Mouse (Mus musculus): Measurements from ENCODE around the gene B4galnt3.
A peak's percentile ranks its signal among the peaks of the same experiment; 100 is the strongest.
"Not testable (repeated sequence)": the region's sequence is repeated elsewhere in the genome, so short reads cannot be mapped to it uniquely, and the experiment has no call there.

The B4galnt3 gene

DNA sequence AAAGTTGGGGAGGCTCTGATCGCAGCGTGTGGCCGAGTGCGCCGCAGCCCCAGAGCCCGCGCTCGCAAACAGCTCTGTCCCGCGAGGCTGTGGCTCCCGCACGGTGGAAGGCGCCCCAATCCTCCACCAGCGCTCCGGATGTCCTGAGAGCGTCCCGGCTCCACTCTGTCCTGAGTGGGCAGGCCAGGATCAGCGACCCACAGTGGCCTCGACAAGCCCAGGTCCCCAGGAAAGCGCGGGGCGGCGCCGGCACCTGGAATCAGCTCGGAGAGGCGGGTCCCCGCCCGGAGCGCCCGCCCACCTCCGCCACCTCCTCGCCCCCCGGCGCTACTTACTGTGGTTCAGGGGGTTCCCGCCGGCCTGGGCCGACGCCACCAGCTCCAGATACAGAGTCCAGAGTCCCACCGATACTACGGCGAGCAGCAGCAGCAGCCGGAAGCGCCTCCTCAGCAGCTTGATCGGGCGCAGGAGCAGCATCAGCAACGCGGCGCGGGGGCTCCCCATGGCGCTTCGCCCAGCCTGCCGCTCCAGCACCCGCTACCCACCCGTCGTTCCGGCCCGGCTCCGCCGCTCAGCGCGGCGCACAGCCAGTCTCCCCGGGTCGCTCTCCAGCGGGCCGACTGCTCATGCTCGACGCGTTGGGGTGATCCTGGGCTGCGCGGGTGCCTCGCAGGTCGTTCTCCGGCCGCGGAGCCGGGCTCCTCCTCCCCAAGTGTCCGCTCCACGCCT, at the start of gene B4galnt3, which contains the start of gene D330020A13Rik:
Gene B4galnt3, minus strand, starts transcription at position 504 of the 729 bp plus-strand sequence.
Gene D330020A13Rik, plus strand, starts transcription at position 309 of the 729 bp plus-strand sequence.
- no peak for DNase-seq (ENCODE audit: low spot score)

DNA sequence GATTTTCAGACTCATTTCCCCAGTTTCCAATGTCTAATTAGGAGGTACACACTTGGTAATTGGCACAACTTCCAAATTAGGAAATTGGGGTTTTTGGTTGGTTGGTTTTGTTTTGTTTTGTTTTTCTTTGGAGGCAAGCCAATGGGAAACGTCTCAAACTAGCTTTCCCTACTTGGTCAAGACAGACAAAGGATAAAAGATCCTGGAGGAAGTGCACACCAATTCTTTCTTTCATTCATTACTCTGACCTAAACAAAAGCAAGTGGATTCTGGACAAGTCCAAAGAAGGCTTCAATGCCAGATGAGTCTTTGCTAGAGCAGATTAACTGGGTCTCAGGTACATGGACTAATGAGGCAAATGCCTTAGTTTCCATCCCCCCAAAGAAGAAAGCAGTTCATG, 49.6 kb upstream of the B4galnt3 start:
- DNase-seq (ENCODE audit: low spot score) = no peak

DNA sequence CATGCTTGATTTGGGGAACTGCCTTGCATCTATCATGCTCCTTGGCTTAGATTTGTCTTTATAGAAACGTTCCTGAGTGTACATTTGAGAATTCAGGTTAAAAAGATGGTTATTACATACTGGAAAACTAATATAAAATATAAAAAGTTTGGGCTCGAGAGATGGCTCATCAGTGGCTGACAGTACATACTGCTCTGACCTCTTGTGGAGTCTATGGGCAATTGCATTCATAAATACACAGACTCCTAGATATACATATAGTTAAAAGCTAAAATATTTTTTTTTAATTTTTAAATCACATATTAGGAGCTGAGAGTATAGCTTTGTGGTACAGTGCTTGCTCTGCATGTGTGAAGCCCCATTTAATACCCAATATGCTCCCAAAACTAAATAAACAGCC, 38.0 kb upstream of the B4galnt3 start:
- no peak for DNase-seq (ENCODE audit: low spot score)

DNA sequence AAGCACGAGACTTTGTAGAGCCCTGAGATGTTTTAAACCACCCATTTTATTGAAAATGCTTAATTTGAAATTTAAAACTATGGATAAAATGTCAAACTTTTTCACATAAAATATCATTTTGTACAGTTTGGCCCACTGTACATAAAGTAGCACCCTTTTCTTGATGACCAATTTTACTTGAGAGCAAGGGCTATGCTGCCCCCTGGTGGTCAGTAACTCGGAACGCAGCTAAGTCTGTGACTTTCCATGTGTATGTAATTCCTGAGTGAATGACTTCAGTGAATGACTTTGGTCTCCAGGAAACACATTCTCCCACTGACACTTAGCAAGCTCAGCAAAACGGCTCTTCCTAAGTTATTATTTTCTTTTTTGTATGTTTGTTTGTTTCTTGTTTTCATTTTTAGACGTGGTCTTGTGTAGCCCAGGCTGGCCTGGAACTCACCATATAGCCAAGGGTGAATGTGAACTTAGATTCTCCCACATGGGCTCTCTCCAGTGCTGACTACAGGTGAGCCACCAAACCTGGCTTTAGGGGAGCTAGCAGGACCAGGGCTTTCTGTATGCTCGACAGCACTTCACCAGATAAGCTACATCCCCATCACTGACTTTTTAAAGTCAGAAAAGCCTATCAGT, 30.1 kb upstream of the B4galnt3 start:
- DNase-seq (ENCODE audit: low spot score) = peak; percentile 37

DNA sequence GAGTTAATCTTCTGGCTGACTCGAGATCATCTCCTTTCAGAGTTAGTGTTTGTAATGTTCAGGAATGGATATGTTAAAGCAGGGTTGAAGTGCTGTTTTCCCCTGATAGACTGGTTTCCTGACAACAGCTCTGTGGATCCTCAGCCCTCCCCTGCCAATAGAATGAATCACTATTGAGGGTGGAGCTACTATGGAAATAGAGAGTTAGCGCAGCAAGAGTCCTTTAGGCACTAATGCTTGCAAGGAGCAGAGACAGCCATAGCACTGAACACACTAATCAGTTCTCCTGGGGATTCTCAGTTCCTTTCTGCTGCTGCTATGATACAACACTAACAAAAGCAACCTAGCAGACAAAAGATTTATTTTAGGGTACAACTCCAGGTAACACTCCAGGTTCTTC, 26.0 kb upstream of the B4galnt3 start:
- no peak for DNase-seq (ENCODE audit: low spot score)

DNA sequence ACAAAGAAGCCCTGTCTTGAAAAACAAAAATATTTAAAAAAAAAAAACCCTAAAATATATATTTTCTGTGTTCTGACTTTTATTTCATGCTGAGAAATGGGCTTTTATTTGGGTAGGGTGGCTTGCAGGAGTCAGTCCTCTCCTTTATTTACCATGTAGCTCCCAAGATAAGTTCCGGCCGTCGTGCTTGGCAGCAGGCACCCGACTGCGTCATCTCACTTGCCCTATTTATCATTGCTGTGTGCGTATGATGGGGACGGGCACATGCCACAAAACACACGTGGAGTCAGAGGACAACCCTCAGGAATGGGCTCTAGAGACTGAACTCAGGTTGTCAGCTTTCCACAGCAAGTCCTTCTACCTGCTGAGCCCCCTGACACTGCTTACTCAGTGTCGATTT, 24.8 kb upstream of the B4galnt3 start:
- DNase-seq (ENCODE audit: low spot score) = no peak

DNA sequence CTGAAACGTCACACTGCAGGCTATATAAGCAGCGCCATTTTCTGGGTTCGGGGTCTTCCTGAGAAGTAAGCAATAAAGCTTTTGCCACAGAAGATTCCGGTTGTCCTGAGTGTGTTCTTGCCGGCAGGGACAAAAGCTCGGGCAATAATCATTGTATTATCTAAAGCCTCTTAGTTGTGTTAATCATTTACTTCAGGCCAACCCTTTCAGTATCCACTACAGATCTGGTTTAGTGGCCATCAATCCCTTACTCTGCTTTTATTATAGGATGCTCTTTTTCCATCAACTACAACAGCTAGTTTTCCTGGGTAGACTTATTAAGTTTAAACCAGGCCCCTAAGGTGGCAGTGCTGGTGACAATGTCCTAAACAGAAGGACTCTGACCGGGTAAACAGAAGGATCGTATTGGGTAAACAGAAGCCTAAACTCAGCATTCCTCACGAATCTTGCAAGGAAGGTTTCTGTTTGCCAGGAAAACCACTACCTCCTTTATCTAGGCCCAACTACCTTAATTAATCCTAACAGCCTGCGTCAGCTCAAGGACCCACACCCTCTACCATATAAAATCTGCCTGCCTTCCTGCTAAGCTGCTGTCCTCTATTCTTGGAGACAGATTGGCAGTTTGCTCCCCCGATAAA, 24.1 kb upstream of the B4galnt3 start:
- DNase-seq (ENCODE audit: low spot score) = no peak

DNA sequence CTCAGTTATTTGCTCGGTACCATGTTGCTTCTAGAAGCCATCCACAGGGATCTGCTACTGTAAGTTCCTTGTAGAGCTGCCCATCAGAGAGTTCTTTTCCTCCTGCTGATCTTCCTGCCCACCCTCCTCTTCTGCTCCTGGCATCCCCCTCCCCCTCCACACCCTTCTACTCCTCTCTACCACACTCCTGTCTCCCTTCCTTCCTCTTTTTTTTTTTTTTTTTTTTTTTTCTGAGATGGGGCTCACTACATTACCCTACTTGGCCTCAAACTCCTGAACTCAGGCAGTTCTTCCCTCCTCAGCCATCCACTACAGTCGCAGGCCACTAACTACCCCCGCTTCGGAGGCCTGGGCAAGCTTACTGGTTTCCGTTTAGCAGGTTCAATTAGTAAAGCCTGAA, 18.1 kb upstream of the B4galnt3 start:
- DNase-seq (ENCODE audit: low spot score) = no peak

DNA sequence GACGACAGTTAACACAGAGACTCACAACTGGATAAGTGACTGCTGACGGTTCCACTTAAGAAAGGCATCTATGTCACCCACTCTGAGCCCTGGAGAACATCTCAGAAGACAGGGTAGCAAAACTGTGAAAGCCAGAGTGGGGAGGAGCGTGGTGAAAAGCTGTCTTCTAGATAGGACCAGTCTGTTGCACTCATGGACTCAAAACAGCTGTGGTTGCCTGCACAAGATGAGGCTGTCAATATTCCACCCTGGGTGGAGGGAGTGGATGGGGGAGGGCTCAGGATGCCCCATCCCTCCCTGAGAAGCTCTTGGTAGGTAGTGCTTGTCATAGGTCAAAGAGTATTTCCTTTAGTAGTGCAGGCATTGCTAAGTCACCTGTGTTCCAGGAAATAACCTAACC, 15.4 kb upstream of the B4galnt3 start:
- no peak for DNase-seq (ENCODE audit: low spot score)

DNA sequence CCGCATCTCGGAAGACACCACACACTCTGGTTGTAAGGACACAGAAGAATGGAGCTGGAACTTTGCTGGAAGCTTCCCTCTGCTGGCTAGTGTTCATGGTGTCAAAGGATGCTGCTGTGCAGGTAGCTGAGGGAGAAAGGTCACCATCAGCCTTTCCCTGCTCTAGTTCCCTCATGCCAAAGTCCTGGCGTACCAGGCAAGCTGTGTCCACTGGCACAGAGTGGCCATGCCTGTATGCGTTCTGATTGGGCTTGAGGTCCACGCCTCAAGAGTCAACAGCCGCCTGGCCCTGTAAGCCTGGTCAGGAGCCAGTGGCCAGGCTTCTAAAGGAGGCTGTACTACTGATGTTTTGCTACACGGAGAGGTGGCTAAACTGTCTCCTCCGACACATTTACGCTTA, 15.0 kb upstream of the B4galnt3 start:
- no peak for DNase-seq (ENCODE audit: low spot score)

DNA sequence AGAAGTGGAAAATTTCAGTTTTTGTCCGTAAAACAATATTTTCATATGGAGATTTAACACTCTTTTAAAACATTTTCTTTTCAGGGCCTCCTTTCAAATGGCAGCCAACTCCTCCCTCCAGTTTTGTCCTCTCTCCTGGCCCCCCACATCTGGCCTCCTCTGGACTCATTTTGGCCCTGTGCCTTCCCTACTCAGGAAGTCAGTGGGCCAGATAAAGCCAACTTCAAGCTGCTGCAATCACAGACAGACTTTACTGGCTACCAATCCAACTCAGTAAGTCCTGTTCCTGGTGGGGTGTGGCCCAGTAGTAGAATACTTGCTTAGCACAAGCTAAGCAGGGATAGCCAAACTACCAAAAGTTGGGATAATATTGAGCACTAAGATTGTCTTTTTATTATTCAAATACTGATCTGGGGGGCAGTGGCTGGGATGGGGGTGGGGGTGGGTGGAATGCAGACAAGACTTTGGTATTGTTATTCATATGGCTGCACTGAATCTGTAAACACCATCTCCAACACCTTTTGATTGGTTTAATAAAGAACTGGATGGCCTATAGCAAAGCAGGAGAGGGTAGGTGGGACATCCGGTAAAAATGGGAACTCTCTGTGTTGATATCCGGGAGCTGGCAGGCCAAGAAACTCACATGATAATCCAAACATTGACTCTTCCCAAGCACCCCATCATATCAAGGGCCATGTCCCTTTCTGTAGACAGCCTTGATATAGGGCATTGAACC, 12.7 kb upstream of the B4galnt3 start:
- no peak for DNase-seq (ENCODE audit: low spot score)

DNA sequence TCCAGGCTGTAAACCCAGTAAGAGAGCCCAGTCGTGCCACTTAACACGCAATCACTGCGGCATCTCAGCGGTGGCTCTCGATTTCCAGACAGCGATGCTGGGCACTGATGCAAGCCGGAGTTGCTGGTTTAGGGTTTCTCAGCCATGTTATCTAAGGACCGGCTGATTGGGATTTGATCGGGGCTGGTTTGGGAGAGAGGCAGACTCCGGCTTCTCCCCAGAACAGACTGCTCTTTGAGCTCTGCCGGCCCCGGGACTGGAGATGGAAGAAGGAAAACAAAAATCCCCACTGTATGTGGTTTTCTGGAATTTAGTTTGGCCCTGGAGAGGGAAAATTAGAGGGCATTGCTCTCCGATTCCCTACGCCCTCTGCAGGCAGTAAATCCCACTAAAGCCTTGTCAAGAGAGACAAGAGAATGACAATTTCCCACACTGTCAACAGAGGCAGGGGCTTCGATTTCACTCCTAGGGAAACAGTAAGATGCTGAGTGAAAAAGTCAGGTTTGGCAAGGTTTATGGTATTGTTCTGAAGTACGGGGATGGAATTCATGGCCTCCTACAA, 8.5 kb upstream of the B4galnt3 start:
- DNase-seq (ENCODE audit: low spot score) = no peak

DNA sequence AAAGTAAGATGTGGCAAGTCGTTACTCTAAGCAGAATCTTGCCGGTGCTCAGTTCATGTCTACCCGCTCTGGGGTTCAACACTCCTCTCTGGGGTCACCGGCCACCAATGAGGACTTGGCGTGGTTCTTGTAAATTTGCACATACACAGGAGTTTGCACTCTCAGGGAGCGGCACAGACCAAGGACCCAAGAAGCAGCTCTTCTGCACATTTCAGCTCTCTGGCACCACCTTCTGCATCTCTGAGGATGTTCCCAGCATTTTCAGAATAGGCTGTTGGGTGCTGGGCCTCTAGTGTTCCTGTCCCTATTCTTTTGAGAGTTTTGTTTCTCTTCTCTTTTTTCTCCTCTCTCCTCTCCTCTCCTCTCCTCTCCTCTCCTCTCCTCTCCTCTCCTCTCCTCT, 6.8 kb upstream of the B4galnt3 start:
- DNase-seq (ENCODE audit: low spot score) = peak; percentile 45

DNA sequence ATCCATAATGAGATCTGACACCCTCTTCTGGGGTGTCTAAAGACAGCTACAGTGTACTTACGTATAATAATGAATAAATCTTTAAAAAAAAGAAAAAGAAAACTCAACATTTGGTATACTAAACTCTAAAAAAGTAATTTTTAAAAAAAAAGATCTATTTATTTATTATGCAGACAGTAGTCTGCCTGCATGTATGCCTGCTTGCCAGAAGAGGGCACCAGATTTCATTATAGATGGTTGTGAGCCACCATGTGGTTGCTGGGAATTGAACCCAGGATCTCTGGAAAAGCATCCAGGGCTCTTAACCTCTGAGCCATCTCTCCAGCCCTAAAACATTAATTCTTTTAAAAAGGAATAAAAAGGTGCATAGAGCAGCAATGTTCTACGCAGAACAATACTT, 2.2 kb upstream of the B4galnt3 start:
- DNase-seq (ENCODE audit: low spot score) = not testable (repeated sequence)

DNA sequence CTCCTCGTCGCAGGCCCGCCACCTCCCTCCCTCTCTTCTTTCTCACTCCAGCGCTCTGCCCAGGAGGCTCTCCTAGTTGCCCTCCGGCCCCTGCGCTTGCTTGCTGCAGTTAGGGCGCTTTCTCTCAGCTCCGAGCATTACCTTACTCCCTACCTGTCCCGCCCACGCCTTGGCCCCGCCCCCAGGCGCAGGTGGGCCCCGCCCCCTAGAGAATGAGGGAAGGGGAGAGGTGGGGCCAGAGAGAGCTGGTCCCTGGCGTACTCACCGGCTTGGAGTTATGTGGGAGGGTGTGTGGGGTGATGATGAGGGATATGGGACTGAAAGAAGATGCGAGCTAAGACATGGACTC, 400 bp upstream of the B4galnt3 start:
- DNase-seq (ENCODE audit: low spot score) = no peak

DNA sequence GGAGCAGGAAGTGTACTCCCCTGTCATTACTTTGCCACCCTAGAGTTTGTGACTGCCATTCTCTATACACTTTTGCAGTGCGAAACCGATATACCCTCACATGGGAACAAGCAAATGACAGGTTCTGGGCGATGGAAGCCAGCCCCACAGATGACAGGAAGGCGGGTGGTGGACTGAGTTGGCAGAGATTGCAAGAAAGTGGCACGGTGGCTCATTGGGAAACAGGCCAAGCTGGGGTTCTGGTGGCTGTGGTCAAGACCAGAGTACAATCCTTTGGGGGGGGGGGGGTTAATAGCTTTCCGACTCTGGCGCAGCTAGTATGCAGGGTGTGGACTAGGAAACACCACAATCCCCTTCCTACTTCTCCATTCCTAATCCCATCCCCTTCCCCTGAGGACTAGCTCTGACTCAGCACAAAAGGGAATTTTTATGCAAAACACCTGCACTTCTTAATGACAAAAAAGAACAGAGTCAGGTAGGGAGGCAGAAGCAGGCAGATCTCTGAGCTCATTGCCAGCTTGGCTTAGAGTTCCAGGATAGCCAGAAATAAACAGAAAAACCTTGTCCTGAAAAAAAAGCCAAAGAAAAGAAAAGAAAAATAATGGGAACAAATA, 2.9 kb downstream of the B4galnt3 start:
- DNase-seq (ENCODE audit: low spot score) = no peak

DNA sequence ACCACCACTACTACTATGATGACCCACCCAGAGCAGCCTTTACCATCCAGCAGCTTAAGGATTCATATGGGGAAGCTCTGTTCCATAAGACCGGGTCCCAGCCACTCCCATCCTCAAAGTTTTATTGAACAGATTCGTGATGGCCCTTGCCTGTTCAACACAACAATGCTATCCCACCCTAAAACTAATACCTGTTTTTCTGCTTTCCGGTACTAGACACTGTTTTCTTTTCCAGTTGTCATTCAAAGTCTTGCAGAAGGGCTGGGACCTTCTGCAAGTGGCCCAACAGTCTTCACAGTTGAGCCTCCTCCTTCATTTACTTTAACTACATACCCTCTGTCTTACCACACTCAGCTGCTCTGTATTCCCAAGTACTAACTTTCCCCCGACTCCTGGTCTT, 4.9 kb downstream of the B4galnt3 start:
- DNase-seq (ENCODE audit: low spot score) = no peak

DNA sequence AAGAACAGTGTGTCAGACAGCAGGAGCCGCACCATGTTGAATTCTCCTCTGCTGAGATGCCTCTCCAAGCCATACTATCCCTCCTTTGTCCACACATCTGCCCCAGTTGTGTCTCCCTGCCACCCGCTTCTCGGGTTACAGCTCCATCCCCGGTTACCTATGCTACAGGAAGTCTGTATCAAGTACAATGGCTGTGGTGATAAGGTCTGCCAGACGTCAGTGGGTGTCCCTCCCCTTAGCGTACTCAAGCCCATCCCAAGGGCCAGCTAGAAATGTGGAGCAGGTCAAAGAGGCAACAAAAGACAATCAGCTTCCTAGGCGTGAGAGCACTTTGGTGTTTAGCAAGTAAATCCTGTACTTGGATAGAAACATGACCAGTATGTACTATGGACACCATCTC, 5.8 kb downstream of the B4galnt3 start:
- no peak for DNase-seq (ENCODE audit: low spot score)

DNA sequence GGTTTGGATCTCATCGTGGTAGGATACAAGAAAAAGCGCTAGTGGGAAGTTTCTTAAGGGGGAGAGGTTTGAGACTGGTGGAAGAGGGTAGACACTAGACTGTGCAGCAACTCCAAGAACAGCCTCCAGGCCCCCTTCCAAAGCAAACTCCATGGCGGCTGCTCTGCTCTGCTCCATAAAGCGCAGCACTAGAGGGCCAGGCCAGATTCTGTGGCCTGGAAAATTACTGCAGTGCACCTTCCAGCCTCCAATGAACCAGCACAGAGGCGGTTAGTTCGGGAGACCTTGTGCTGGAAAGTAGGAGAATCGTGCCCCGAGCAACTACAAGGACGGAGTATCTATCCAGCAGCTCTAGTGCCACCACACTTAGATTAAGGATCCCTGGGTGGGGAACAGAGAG, 7.1 kb downstream of the B4galnt3 start:
- no peak for DNase-seq (ENCODE audit: low spot score)

DNA sequence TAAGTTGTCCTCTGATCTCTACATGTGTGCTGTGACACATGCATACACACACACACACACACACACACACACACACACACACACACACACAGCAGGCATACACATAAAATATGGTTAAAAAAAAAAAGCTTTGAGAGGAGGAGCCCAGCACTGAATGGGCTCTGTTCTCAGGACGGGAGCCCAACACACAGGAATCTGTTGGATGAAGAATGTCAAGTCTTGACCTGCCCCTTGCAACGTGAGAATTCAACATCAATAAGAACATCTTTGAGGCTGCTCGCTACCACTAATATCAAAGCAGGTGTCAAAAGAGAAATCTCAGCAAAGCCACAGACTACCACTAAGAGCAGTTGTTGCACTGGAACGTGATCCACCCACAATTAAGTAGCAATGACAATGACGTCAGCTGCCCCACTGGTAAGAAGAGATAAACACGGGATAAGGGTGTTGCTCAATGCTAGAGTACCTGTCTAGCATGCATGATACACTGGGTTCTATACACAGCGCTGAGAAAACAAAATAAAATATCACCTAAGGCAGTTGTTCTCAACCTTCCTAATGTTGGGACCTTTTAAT, 17.4 kb downstream of the B4galnt3 start:
- no peak for DNase-seq (ENCODE audit: low spot score)

DNA sequence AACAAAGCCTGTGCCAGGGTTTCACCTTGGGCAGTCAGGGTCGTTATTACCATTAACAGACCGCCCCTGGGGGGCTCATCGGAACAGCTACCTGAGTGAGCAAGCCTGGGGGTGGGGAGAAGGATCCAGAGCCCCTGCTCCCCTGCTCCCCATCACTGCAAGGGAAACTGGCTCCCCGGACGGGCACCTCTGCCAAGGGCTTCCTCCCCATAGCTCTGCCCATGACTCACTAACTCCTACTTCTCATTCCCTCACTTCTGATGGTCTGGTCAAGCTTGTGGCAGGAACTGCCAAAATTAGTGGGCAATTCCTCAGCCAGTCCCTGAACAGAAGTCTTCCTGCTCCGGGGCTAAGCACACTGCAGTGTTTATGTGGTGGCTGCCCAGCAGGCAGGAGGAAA, 19.1 kb downstream of the B4galnt3 start:
- DNase-seq (ENCODE audit: low spot score) = no peak

DNA sequence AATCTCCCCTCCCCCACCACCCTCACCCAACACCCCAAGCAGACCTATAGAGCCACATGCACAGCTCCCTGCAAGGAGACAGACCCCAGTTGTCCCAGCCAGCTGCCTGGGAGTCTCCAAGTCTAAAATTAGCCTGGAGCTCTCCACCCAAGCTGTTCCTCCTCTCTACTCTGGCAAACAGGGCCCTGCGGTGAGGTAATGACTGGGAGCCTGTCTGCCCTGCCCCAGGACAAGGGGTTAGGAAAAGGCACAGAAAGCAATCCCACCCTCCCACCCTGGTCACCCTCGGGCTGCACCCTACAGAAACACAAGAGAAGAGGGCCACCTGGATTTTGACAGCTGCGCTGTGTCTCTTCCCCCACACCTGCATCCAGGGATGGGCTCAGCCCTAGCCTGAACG, 19.5 kb downstream of the B4galnt3 start:
- no peak for DNase-seq (ENCODE audit: low spot score)

All from layer of hippocampus, adult 9-10 months (tissue).